Mouse (Mus musculus): ENCODE results near the gene Lman1l. TPM values are rescaled to one million over a fixed set of nuclear protein-coding genes. Genes with fewer than 3 reads are reported as not detected.

Lman1l gene
- not detected in 2 replicates for polyA plus RNA-seq (2014; fragmentation: Nextera tagmentation; extraction: Ambion mirVana)

DNA sequence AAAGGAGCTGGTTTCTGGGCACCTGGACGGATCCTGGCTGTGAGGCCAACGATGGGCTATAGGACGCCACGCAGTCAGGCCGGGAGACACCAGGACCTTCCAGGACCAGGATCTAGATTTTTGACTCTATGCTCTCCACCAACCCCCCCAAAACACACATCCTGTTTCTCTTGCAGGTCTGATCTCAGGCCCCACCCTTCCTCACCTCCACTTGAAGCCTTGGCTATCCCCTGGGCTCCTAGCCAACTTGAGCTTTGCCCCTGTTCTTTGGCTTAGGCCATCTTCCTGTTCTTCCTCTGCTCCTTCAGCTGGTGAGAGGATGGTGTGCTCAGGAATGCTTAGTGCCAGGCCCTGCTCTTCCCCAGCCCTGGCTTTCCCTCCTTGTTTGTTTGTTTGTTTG is at the start of gene Lman1l:
Gene Lman1l, minus strand, starts transcription at position 101 of the 400 bp plus-strand sequence.
- Histone ChIP-seq H3K27ac (replicated peaks; ENCODE audit: low read depth, low read length) (no peak within 1 kb of the TSS), H3K4me2 (ENCODE audit: low read depth, low read length) (no peak within 1 kb of the TSS), H3K4me1 (ENCODE audit: control insufficient read depth, insufficient read depth, low read length) (no peaks in the 10 kb centered on the region), H3K4me3 (ENCODE audit: low read depth, low read length) (no peak within 1 kb of the TSS), H3K9me3 (replicated peaks; ENCODE audit: control insufficient read depth, low read length) (no peaks in the 10 kb centered on the region), H3K36me3 (replicated peaks; ENCODE audit: control insufficient read depth, insufficient read depth, low read depth, low read length) (no peaks in the 10 kb centered on the region), H3K9ac (replicated peaks; ENCODE audit: low read length) (no peak within 1 kb of the TSS), H3K27me3 (ENCODE audit: control insufficient read depth, insufficient read depth, low read length) (no peaks in the 10 kb centered on the region)
- DNase-seq (ENCODE audit: low spot score) (no peak), ATAC-seq (replicated peaks; ENCODE audit: insufficient number of reproducible peaks, low FRiP score, low TSS enrichment, low read depth) (no peak)
- whole genome bisulfite sequencing, result 94% methylated on average over 5 of the region's 5 CpGs

DNA sequence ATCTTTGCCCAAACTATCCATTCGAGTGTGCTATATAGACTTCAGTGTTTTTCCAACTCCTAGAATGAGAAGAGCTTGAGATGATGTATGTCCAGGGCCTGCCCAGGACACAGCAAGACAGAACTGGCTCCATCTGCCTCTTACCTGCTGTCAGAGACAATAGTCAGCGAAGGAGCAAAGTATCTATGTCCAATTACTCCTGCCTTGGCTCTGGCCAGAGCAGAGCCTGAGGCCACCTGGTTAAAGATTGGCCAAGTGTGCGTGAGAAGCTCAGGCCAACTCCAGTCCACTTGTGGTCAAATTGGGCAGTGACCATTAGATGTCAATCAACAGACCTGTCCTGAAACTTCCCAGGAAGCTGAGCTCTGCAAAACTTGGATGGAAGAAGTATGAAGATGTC is 49.0 kb upstream of the Lman1l start:
- Histone ChIP-seq H3K4me2 (ENCODE audit: low read depth, low read length) (no peak overlapping the region), H3K36me3 (replicated peaks; ENCODE audit: control insufficient read depth, insufficient read depth, low read depth, low read length) (no peaks in the 10 kb centered on the region), H3K4me3 (ENCODE audit: low read depth, low read length) (no peak overlapping the region), H3K4me1 (ENCODE audit: control insufficient read depth, insufficient read depth, low read length) (no peaks in the 10 kb centered on the region), H3K9me3 (replicated peaks; ENCODE audit: control insufficient read depth, low read length) (no peaks in the 10 kb centered on the region), H3K27me3 (ENCODE audit: control insufficient read depth, insufficient read depth, low read length) (no peaks in the 10 kb centered on the region), H3K9ac (replicated peaks; ENCODE audit: low read length) (no peak overlapping the region), H3K27ac (replicated peaks; ENCODE audit: low read depth, low read length) (no peak overlapping the region)
- no peak for ATAC-seq (replicated peaks; ENCODE audit: insufficient number of reproducible peaks, low FRiP score, low TSS enrichment, low read depth)
- 78% methylated on average over 3 of the region's 3 CpGs for WGBS
- no peak for DNase-seq (ENCODE audit: low spot score)

DNA sequence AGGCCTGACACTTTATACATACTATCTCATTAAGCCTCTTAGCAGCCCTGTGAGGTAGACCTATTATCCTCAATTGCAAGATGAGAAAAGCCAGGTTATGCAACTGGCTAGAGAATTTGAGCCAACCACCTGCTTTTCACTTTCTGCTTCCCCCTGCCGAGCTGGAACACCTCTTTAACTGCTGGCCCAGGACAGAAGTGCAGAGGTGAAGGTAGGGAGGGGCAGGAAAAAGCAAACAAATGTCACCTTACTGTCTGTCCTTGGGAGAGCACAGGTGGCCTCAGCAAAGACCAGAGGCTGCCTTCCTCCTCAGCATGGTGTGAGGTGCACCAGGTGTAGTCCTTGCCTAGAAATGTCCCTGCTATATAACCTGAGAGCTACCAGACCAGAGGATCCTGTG is 47.7 kb upstream of the Lman1l start:
- ATAC-seq (replicated peaks; ENCODE audit: insufficient number of reproducible peaks, low FRiP score, low TSS enrichment, low read depth) (no peak), DNase-seq (ENCODE audit: low spot score) (no peak)
- Histone ChIP-seq H3K27ac (replicated peaks; ENCODE audit: low read depth, low read length) (no peak overlapping the region), H3K4me2 (ENCODE audit: low read depth, low read length) (no peak overlapping the region), H3K9me3 (replicated peaks; ENCODE audit: control insufficient read depth, low read length) (no peaks in the 10 kb centered on the region), H3K4me1 (ENCODE audit: control insufficient read depth, insufficient read depth, low read length) (no peaks in the 10 kb centered on the region), H3K27me3 (ENCODE audit: control insufficient read depth, insufficient read depth, low read length) (no peaks in the 10 kb centered on the region), H3K9ac (replicated peaks; ENCODE audit: low read length) (no peak overlapping the region), H3K36me3 (replicated peaks; ENCODE audit: control insufficient read depth, insufficient read depth, low read depth, low read length) (no peaks in the 10 kb centered on the region), H3K4me3 (ENCODE audit: low read depth, low read length) (no peak overlapping the region)
- 27% methylated on average over 1 of the region's 1 CpGs for WGBS

DNA sequence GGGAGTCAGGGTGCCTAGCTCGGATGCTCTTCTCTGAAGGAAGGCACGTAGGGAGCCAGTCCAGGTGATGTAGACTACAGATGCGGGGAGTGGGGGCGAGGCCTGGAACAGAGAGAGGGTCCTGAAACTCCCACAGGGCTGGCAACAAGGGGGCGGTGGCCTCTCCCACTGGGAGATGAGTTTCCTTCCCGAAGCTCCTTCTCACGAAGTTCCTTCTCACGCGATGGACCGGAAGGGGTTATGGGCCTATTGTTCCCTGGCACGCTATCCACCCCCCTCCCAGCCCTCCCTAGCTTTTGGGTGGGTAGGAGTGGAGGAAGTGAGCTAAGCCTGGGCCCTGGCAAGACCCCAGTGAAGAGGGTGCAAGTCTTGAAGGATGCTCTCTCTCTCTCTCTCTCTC is 47.2 kb upstream of the Lman1l start:
- H3K4me3 ChIP-seq (ENCODE audit: low read depth, low read length), result no peak overlapping the region
- no peak overlapping the region for H3K4me2 ChIP-seq (ENCODE audit: low read depth, low read length)
- no peaks in the 10 kb centered on the region for H3K36me3 ChIP-seq (replicated peaks; ENCODE audit: control insufficient read depth, insufficient read depth, low read depth, low read length)
- no peaks in the 10 kb centered on the region for H3K27me3 ChIP-seq (ENCODE audit: control insufficient read depth, insufficient read depth, low read length)
- H3K9me3 ChIP-seq (replicated peaks; ENCODE audit: control insufficient read depth, low read length), result no peaks in the 10 kb centered on the region
- WGBS, result 75% methylated on average over 11 of the region's 11 CpGs
- H3K9ac ChIP-seq (replicated peaks; ENCODE audit: low read length), result no peak overlapping the region
- H3K4me1 ChIP-seq (ENCODE audit: control insufficient read depth, insufficient read depth, low read length), result no peaks in the 10 kb centered on the region
- ATAC-seq (replicated peaks; ENCODE audit: insufficient number of reproducible peaks, low FRiP score, low TSS enrichment, low read depth) (no peak), DNase-seq (ENCODE audit: low spot score) (no peak)
- no peak overlapping the region for H3K27ac ChIP-seq (replicated peaks; ENCODE audit: low read depth, low read length)

DNA sequence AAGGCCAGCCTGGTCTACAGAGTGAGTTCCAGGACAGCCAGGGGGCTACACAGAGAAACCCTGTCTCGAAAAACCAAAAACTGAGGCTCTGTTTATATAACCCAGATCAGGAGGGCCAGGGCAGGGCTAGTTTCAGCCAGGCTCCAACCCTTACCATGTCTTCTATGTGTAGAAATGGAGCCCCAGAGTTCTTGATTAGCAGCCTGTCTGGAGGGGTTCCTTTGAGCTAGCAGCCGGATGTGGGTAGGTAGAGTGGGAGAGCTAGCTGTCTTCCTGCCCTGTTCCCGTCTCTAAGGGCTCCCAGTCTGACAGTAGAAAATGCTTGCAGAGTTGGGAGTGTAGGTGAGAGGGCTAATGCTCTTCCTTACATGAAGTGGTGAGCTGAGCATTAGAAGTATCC is 46.6 kb upstream of the Lman1l start:
- H3K9ac ChIP-seq (replicated peaks; ENCODE audit: low read length), result no peak overlapping the region
- H3K9me3 ChIP-seq (replicated peaks; ENCODE audit: control insufficient read depth, low read length), result no peaks in the 10 kb centered on the region
- 71% methylated on average over 3 of the region's 3 CpGs for WGBS
- no peaks in the 10 kb centered on the region for H3K36me3 ChIP-seq (replicated peaks; ENCODE audit: control insufficient read depth, insufficient read depth, low read depth, low read length)
- H3K4me1 ChIP-seq (ENCODE audit: control insufficient read depth, insufficient read depth, low read length), result no peaks in the 10 kb centered on the region
- H3K27me3 ChIP-seq (ENCODE audit: control insufficient read depth, insufficient read depth, low read length), result no peaks in the 10 kb centered on the region
- H3K4me2 ChIP-seq (ENCODE audit: low read depth, low read length), result no peak overlapping the region
- ATAC-seq (replicated peaks; ENCODE audit: insufficient number of reproducible peaks, low FRiP score, low TSS enrichment, low read depth) (no peak), DNase-seq (ENCODE audit: low spot score) (no peak)
- no peak overlapping the region for H3K27ac ChIP-seq (replicated peaks; ENCODE audit: low read depth, low read length)
- no peak overlapping the region for H3K4me3 ChIP-seq (ENCODE audit: low read depth, low read length)

DNA sequence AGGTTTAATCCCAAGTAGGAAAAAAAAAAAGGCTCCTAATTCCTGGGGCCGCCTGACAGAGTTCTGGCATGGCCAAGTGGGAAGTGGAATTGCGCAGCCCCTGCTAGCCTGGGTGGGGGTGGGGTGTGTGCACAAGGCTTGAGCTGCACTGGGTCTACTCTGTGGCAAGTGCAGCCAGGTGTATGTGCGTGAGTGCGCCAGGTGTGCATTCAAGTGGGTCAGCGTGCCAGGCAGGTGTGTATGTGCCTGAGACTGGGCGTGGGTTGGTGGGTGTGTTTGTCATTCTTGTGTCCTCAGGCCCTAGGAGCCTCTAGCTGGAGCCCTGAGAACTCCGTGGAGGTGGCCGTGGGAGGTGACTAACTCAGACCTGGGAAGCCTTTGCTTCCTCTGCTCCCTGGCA is 46.0 kb upstream of the Lman1l start:
- no peak overlapping the region for H3K4me3 ChIP-seq (ENCODE audit: low read depth, low read length)
- no peak overlapping the region for H3K4me2 ChIP-seq (ENCODE audit: low read depth, low read length)
- H3K9me3 ChIP-seq (replicated peaks; ENCODE audit: control insufficient read depth, low read length), result no peaks in the 10 kb centered on the region
- ATAC-seq (replicated peaks; ENCODE audit: insufficient number of reproducible peaks, low FRiP score, low TSS enrichment, low read depth) (no peak), DNase-seq (ENCODE audit: low spot score) (no peak)
- H3K4me1 ChIP-seq (ENCODE audit: control insufficient read depth, insufficient read depth, low read length), result no peaks in the 10 kb centered on the region
- 81% methylated on average over 8 of the region's 8 CpGs for WGBS
- H3K36me3 ChIP-seq (replicated peaks; ENCODE audit: control insufficient read depth, insufficient read depth, low read depth, low read length), result no peaks in the 10 kb centered on the region
- no peak overlapping the region for H3K27ac ChIP-seq (replicated peaks; ENCODE audit: low read depth, low read length)
- no peaks in the 10 kb centered on the region for H3K27me3 ChIP-seq (ENCODE audit: control insufficient read depth, insufficient read depth, low read length)
- no peak overlapping the region for H3K9ac ChIP-seq (replicated peaks; ENCODE audit: low read length)

DNA sequence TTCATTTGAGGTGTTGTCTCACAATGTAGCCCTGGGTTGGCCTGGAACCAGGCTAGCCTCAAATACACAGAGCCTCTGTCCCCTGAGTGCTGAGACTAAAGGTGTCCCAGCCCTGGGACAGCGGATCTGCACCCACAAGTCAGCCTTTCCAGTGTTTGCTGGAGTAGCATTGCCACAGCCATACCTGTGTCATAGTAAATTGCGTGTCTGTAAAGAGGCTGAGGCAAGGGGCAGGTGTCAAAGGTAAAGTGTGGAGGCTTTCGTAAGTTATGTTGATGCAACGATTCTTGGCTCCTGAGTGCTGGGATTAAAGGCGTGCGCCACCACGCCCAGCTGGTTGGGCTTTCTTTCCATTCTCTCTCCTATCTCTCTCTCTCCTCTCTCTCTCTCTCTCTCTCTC is 44.0 kb upstream of the Lman1l start:
- H3K36me3 ChIP-seq (replicated peaks; ENCODE audit: control insufficient read depth, insufficient read depth, low read depth, low read length), result no peaks in the 10 kb centered on the region
- H3K27ac ChIP-seq (replicated peaks; ENCODE audit: low read depth, low read length), result no peak overlapping the region
- H3K4me2 ChIP-seq (ENCODE audit: low read depth, low read length), result no peak overlapping the region
- no peak overlapping the region for H3K4me3 ChIP-seq (ENCODE audit: low read depth, low read length)
- DNase-seq (ENCODE audit: low spot score) (no peak), ATAC-seq (replicated peaks; ENCODE audit: insufficient number of reproducible peaks, low FRiP score, low TSS enrichment, low read depth) (no peak)
- WGBS, result 71% methylated on average over 7 of the region's 7 CpGs
- H3K4me1 ChIP-seq (ENCODE audit: control insufficient read depth, insufficient read depth, low read length), result no peaks in the 10 kb centered on the region
- H3K27me3 ChIP-seq (ENCODE audit: control insufficient read depth, insufficient read depth, low read length), result no peaks in the 10 kb centered on the region
- H3K9ac ChIP-seq (replicated peaks; ENCODE audit: low read length), result no peak overlapping the region
- H3K9me3 ChIP-seq (replicated peaks; ENCODE audit: control insufficient read depth, low read length), result no peaks in the 10 kb centered on the region

DNA sequence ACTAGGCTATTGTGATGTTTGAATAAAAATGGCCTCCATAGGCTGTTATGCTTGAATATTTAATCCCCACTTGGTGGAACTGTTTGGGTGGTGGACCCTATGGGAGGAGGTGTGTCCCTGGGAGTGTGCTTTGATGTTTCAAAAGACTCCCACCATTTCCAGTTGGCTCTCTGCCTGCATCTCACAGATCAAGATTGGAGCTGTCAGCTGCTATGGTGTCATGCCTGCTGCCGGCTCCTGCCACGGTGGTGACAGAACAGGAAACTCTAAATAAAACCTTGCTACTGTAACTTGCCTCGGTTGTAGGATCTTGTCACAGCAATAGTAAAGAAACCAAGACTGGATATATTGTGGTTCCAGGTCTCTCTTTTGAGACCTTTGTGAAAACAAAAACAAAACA is 41.0 kb upstream of the Lman1l start:
- Histone ChIP-seq H3K4me1 (ENCODE audit: control insufficient read depth, insufficient read depth, low read length) (no peaks in the 10 kb centered on the region), H3K4me3 (ENCODE audit: low read depth, low read length) (no peak overlapping the region), H3K36me3 (replicated peaks; ENCODE audit: control insufficient read depth, insufficient read depth, low read depth, low read length) (no peaks in the 10 kb centered on the region), H3K9ac (replicated peaks; ENCODE audit: low read length) (no peak overlapping the region), H3K27ac (replicated peaks; ENCODE audit: low read depth, low read length) (no peak overlapping the region), H3K9me3 (replicated peaks; ENCODE audit: control insufficient read depth, low read length) (no peaks in the 10 kb centered on the region), H3K27me3 (ENCODE audit: control insufficient read depth, insufficient read depth, low read length) (no peaks in the 10 kb centered on the region), H3K4me2 (ENCODE audit: low read depth, low read length) (no peak overlapping the region)
- 78% methylated on average over 3 of the region's 3 CpGs for WGBS
- DNase-seq (ENCODE audit: low spot score) (no peak), ATAC-seq (replicated peaks; ENCODE audit: insufficient number of reproducible peaks, low FRiP score, low TSS enrichment, low read depth) (no peak)
